Mouse (Mus musculus) splenic B cell, adult 2 months (primary cell): Measurements from ENCODE around the gene Col23a1.

Experiments
- DNase-seq: peaks from one replicate; pipeline ENCODE4 v3.0.0-alpha.2; 2011; ENCODE audit warnings: low read depth, low spot score
- H3K27me3 ChIP-seq: 2 replicates; pipeline ENCODE4 v1.6.1; 2012; ENCODE audit warnings: mild to moderate bottlenecking, low read length, moderate library complexity, mixed read lengths; ENCODE audit not compliant: control insufficient read depth, poor library complexity, insufficient read depth, severe bottlenecking
- H3K36me3 ChIP-seq: 2 replicates; pipeline ENCODE4 v1.6.1; 2012; ENCODE audit warnings: mild to moderate bottlenecking, low read length, moderate library complexity, mixed read lengths; ENCODE audit not compliant: control insufficient read depth, poor library complexity, insufficient read depth, severe bottlenecking

Gene Col23a1

GRCm38 (mm10) chr11:51389763-51390162, 100.0 kb downstream of the Col23a1 start:
- H3K27me3 ChIP-seq: no peaks in the 10 kb centered on the region
- H3K36me3 ChIP-seq: no peaks in the 10 kb centered on the region
- DNase-seq: no peak

- DNase-seq: no peak
- Histone ChIP-seq H3K27me3 (no peaks in the 10 kb centered on the region), H3K36me3 (no peaks in the 10 kb centered on the region)
Observed at GRCm38 (mm10) chr11:51390521-51390920, 100.8 kb downstream of the Col23a1 start.

- no peaks in the 10 kb centered on the region for H3K27me3 ChIP-seq
- H3K36me3 ChIP-seq: no peaks in the 10 kb centered on the region
- no peak for DNase-seq
Observed at GRCm38 (mm10) chr11:51391548-51391947, 101.8 kb downstream of the Col23a1 start.

GRCm38 (mm10) chr11:51394301-51394865, 104.7 kb downstream of the Col23a1 start:
- no peak for DNase-seq
- Histone ChIP-seq H3K27me3 (no peaks in the 10 kb centered on the region), H3K36me3 (no peaks in the 10 kb centered on the region)

- Histone ChIP-seq H3K36me3 (no peaks in the 10 kb centered on the region), H3K27me3 (no peaks in the 10 kb centered on the region)
- DNase-seq: no peak
Observed at GRCm38 (mm10) chr11:51396451-51396850, 106.7 kb downstream of the Col23a1 start.

GRCm38 (mm10) chr11:51398084-51398483, 108.4 kb downstream of the Col23a1 start:
- DNase-seq: no peak
- Histone ChIP-seq H3K27me3 (no peaks in the 10 kb centered on the region), H3K36me3 (no peaks in the 10 kb centered on the region)

- DNase-seq: no peak
- H3K27me3 ChIP-seq: no peaks in the 10 kb centered on the region
- no peaks in the 10 kb centered on the region for H3K36me3 ChIP-seq
Observed at GRCm38 (mm10) chr11:51400356-51400755, 110.6 kb downstream of the Col23a1 start.

- Histone ChIP-seq H3K36me3 (no peaks in the 10 kb centered on the region), H3K27me3 (no peaks in the 10 kb centered on the region)
- no peak for DNase-seq
Observed at GRCm38 (mm10) chr11:51401481-51402128, 111.9 kb downstream of the Col23a1 start.

- H3K27me3 ChIP-seq: no peaks in the 10 kb centered on the region
- DNase-seq: no peak
- no peaks in the 10 kb centered on the region for H3K36me3 ChIP-seq
Observed at GRCm38 (mm10) chr11:51403886-51404285, 114.2 kb downstream of the Col23a1 start.

- DNase-seq: no peak
- Histone ChIP-seq H3K36me3 (no peaks in the 10 kb centered on the region), H3K27me3 (no peaks in the 10 kb centered on the region)
Observed at GRCm38 (mm10) chr11:51404865-51405440, 115.2 kb downstream of the Col23a1 start.

- no peak for DNase-seq
- Histone ChIP-seq H3K27me3 (no peaks in the 10 kb centered on the region), H3K36me3 (no peaks in the 10 kb centered on the region)
Observed at GRCm38 (mm10) chr11:51406531-51406930, 116.8 kb downstream of the Col23a1 start.

GRCm38 (mm10) chr11:51407351-51407750, 117.6 kb downstream of the Col23a1 start:
- Histone ChIP-seq H3K36me3 (no peaks in the 10 kb centered on the region), H3K27me3 (no peaks in the 10 kb centered on the region)
- DNase-seq: no peak

GRCm38 (mm10) chr11:51410771-51411170, 121.1 kb downstream of the Col23a1 start:
- Histone ChIP-seq H3K36me3 (no peaks in the 10 kb centered on the region), H3K27me3 (no peaks in the 10 kb centered on the region)

GRCm38 (mm10) chr11:51414520-51414919, 124.8 kb downstream of the Col23a1 start:
- Histone ChIP-seq H3K27me3 (no peaks in the 10 kb centered on the region), H3K36me3 (no peaks in the 10 kb centered on the region)
- DNase-seq: no peak

More at GRCm38 (mm10) chr11:51410771-51411170, 121.1 kb downstream of the Col23a1 start:
- DNase-seq: no peak

- no peaks in the 10 kb centered on the region for H3K27me3 ChIP-seq
- no peaks in the 10 kb centered on the region for H3K36me3 ChIP-seq
- no peak for DNase-seq
Observed at GRCm38 (mm10) chr11:51415049-51415688, 125.4 kb downstream of the Col23a1 start.
